Mouse (Mus musculus): ENCODE results near the gene Gphb5. TPM values are rescaled to one million over a fixed set of nuclear protein-coding genes. Genes with fewer than 3 reads are reported as not detected.
A peak's percentile ranks its signal among the peaks of the same experiment; 100 is the strongest.

Gphb5 gene
- polyA plus RNA-seq, 1 experiment from 2014 or later = 0.10 TPM

- Histone ChIP-seq H3K9me3 (no peaks in the 10 kb centered on the region), H3K9ac (replicated peaks) (no peak overlapping the region), H3K4me1 (no peaks in the 10 kb centered on the region), H3K4me3 (no peak overlapping the region), H3K36me3 (no peaks in the 10 kb centered on the region), H3K27ac (replicated peaks) (no peak overlapping the region), H3K4me2 (replicated peaks) (no peak overlapping the region), H3K27me3 (no peaks in the 10 kb centered on the region)
- no peak for ATAC-seq (ENCODE audit: low FRiP score, low read depth)
- 82% methylated on average over 1 of the region's 1 CpGs for WGBS
Observed at GRCm38 (mm10) chr12:75429685-75430396, 13.3 kb upstream of the Gphb5 start.

GRCm38 (mm10) chr12:75428719-75429118 lies 12.1 kb upstream of the Gphb5 start:
- Histone ChIP-seq H3K4me2 (replicated peaks) (no peak overlapping the region), H3K4me3 (no peak overlapping the region), H3K4me1 (no peaks in the 10 kb centered on the region), H3K27ac (replicated peaks) (no peak overlapping the region), H3K9me3 (no peaks in the 10 kb centered on the region), H3K36me3 (no peaks in the 10 kb centered on the region), H3K9ac (replicated peaks) (no peak overlapping the region), H3K27me3 (no peaks in the 10 kb centered on the region)
- WGBS = 83% methylated on average over 6 of the region's 6 CpGs
- no peak for ATAC-seq (ENCODE audit: low FRiP score, low read depth)

DNA sequence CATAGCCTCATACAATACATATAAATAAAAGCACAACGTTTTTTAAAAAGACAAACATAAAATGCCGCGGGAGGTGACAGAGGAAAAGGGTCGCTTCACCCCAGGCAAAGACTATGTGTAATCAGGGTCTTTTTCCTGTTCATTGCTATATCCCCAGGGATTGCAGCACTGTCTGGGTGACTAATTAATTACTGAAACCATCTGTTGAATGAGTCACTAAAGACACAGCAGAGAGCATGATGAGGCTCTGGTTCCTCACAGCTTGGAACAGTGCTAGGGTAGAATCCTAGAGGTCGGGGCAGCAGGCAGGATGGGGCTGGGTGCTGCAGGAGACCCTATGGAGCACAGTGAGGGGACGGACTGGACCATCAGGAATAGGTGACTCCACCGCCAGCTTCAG lies 9.3 kb upstream of the Gphb5 start:
- ATAC-seq (ENCODE audit: low FRiP score, low read depth) = no peak
- H3K36me3 ChIP-seq = no peaks in the 10 kb centered on the region
- no peaks in the 10 kb centered on the region for H3K9me3 ChIP-seq
- WGBS = 85% methylated on average over 7 of the region's 7 CpGs
- H3K4me2 ChIP-seq (replicated peaks) = no peak overlapping the region
- H3K27ac ChIP-seq (replicated peaks) = no peak overlapping the region
- H3K9ac ChIP-seq (replicated peaks) = no peak overlapping the region
- H3K27me3 ChIP-seq = no peaks in the 10 kb centered on the region
- no peaks in the 10 kb centered on the region for H3K4me1 ChIP-seq
- no peak overlapping the region for H3K4me3 ChIP-seq

DNA sequence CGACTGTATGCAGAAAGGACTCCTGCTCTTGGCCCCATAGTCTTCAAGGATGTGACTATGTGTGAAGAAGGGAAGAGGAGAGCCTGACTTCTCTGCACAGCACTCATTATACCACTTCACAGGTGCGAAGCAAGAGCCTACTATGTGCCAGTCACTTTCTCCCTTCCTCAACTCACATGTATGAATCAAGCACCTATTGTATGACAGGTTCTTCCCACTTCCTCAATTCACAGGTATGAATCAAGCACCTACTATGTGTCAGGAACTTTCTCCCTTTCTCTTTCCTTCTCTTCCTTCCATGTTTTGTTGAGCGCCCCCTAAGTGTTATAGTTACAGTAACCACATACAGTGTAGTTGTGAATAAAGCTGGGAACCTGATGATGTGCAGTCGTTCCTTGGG lies 8.2 kb upstream of the Gphb5 start:
- 90% methylated on average over 4 of the region's 4 CpGs for WGBS

GRCm38 (mm10) chr12:75424359-75424758 lies 7.8 kb upstream of the Gphb5 start:
- ATAC-seq (ENCODE audit: low FRiP score, low read depth) = no peak
- 80% methylated on average over 7 of the region's 7 CpGs for WGBS

More for the DNA sequence above, 8.2 kb upstream of the Gphb5 start:
- Histone ChIP-seq H3K4me3 (no peak overlapping the region), H3K9ac (replicated peaks) (no peak overlapping the region), H3K9me3 (no peaks in the 10 kb centered on the region), H3K4me1 (no peaks in the 10 kb centered on the region), H3K36me3 (no peaks in the 10 kb centered on the region), H3K4me2 (replicated peaks) (no peak overlapping the region), H3K27me3 (no peaks in the 10 kb centered on the region), H3K27ac (replicated peaks) (no peak overlapping the region)
- ATAC-seq (ENCODE audit: low FRiP score, low read depth) = no peak

DNA sequence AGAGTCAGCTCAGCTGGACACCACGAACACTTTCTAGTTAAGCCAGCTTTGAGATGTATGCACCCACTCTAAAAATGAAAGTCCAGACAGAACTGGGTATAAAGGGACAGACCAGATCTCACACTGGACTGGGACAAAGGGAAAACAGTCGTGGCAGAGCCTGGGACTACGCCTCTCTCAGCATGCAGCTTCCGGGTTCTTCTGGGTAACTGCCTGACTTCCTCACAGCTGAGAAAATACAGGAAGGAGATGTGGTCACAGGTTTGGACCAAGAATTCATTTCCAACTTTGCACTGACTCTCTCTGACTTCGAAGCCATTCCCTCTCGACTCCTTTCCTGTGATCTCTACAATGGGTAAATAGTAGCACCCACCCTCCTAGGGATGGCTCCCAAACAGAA lies 1.6 kb downstream of the Gphb5 start:
- no peaks in the 10 kb centered on the region for H3K36me3 ChIP-seq
- no peak overlapping the region for H3K9ac ChIP-seq (replicated peaks)
- H3K4me2 ChIP-seq (replicated peaks) = no peak overlapping the region
- no peaks in the 10 kb centered on the region for H3K4me1 ChIP-seq
- no peaks in the 10 kb centered on the region for H3K9me3 ChIP-seq
- 69% methylated on average over 6 of the region's 6 CpGs for WGBS
- H3K27me3 ChIP-seq = no peaks in the 10 kb centered on the region
- no peak overlapping the region for H3K4me3 ChIP-seq
- no peak for ATAC-seq (ENCODE audit: low FRiP score, low read depth)
- H3K27ac ChIP-seq (replicated peaks) = no peak overlapping the region; the same call in 1 of the 2 replicates

More at GRCm38 (mm10) chr12:75424359-75424758, 7.8 kb upstream of the Gphb5 start:
- Histone ChIP-seq H3K27ac (replicated peaks) (no peak overlapping the region), H3K9ac (replicated peaks) (no peak overlapping the region), H3K4me3 (no peak overlapping the region), H3K4me2 (replicated peaks) (no peak overlapping the region), H3K27me3 (no peaks in the 10 kb centered on the region), H3K4me1 (no peaks in the 10 kb centered on the region), H3K9me3 (no peaks in the 10 kb centered on the region), H3K36me3 (no peaks in the 10 kb centered on the region)

- H3K27ac ChIP-seq (replicated peaks) = no peak overlapping the region
- no peaks in the 10 kb centered on the region for H3K27me3 ChIP-seq
- no peak overlapping the region for H3K9ac ChIP-seq (replicated peaks)
- H3K4me2 ChIP-seq (replicated peaks) = no peak overlapping the region
- H3K36me3 ChIP-seq = no peaks in the 10 kb centered on the region
- H3K4me3 ChIP-seq = no peak overlapping the region
- WGBS = 91% methylated on average over 9 of the region's 9 CpGs
- no peaks in the 10 kb centered on the region for H3K9me3 ChIP-seq
- no peaks in the 10 kb centered on the region for H3K4me1 ChIP-seq
- ATAC-seq (ENCODE audit: low FRiP score, low read depth) = no peak
Observed at GRCm38 (mm10) chr12:75412964-75413363, 3.6 kb downstream of the Gphb5 start.

- Histone ChIP-seq H3K4me3 (no peak overlapping the region), H3K9me3 (no peaks in the 10 kb centered on the region), H3K4me2 (replicated peaks) (no peak overlapping the region), H3K9ac (replicated peaks) (no peak overlapping the region), H3K27me3 (no peaks in the 10 kb centered on the region), H3K36me3 (no peaks in the 10 kb centered on the region), H3K27ac (replicated peaks) (no peak overlapping the region), H3K4me1 (no peaks in the 10 kb centered on the region)
- WGBS = 66% methylated on average over 7 of the region's 7 CpGs
- no peak for ATAC-seq (ENCODE audit: low FRiP score, low read depth)
Observed at GRCm38 (mm10) chr12:75397077-75397476, 19.5 kb downstream of the Gphb5 start.

DNA sequence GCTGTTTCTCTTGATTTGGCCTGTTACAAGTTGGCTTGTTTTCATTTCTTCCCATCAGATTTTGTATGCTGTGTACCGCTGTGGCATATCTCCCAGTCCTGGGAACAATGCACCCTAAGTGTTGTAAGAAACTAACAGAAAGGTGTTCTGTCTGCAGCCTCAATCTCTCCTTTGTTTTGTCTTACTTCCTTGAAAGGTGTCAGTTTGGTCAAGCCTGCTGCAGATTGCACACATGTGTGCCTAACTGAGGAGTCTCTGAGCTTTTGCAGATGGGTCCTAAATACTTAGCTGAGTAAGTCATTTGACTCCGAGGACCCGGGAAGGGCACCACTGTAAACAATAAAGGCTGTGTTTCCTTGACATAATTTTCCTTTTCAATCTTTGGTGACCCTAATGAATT lies 20.0 kb downstream of the Gphb5 start:
- WGBS = 82% methylated on average over 3 of the region's 3 CpGs
- Histone ChIP-seq H3K27ac (replicated peaks) (no peak overlapping the region), H3K9ac (replicated peaks) (no peak overlapping the region), H3K4me3 (no peak overlapping the region), H3K4me2 (replicated peaks) (no peak overlapping the region), H3K36me3 (no peaks in the 10 kb centered on the region), H3K4me1 (no peaks in the 10 kb centered on the region), H3K9me3 (no peaks in the 10 kb centered on the region), H3K27me3 (no peaks in the 10 kb centered on the region)
- ATAC-seq (ENCODE audit: low FRiP score, low read depth) = no peak

- H3K9ac ChIP-seq (replicated peaks) = no peak overlapping the region
- H3K4me2 ChIP-seq (replicated peaks) = no peak overlapping the region
- no peak for ATAC-seq (ENCODE audit: low FRiP score, low read depth)
- no peaks in the 10 kb centered on the region for H3K27me3 ChIP-seq
- no peaks in the 10 kb centered on the region for H3K4me1 ChIP-seq
- no peak overlapping the region for H3K27ac ChIP-seq (replicated peaks)
- WGBS = 92% methylated on average over 20 of the region's 20 CpGs
- no peaks in the 10 kb centered on the region for H3K36me3 ChIP-seq
- no peaks in the 10 kb centered on the region for H3K9me3 ChIP-seq
- no peak overlapping the region for H3K4me3 ChIP-seq
Observed at GRCm38 (mm10) chr12:75394011-75394773, 22.4 kb downstream of the Gphb5 start.

GRCm38 (mm10) chr12:75391526-75391925 lies 25.1 kb downstream of the Gphb5 start:
- H3K4me1 ChIP-seq = no peaks in the 10 kb centered on the region
- H3K27ac ChIP-seq (replicated peaks) = no peak overlapping the region
- no peaks in the 10 kb centered on the region for H3K27me3 ChIP-seq
- H3K4me3 ChIP-seq = no peak overlapping the region
- H3K36me3 ChIP-seq = no peaks in the 10 kb centered on the region
- WGBS = 87% methylated on average over 9 of the region's 9 CpGs
- no peak overlapping the region for H3K9ac ChIP-seq (replicated peaks)
- no peak for ATAC-seq (ENCODE audit: low FRiP score, low read depth)
- no peaks in the 10 kb centered on the region for H3K9me3 ChIP-seq
- H3K4me2 ChIP-seq (replicated peaks) = no peak overlapping the region

- Histone ChIP-seq H3K4me3 (0 out of 2 replicates have a peak overlapping the region, but pooled peaks have one; percentile 9), H3K9ac (replicated peaks) (no peak overlapping the region), H3K27ac (replicated peaks) (no peak overlapping the region), H3K9me3 (no peaks in the 10 kb centered on the region), H3K27me3 (no peaks in the 10 kb centered on the region), H3K36me3 (no peaks in the 10 kb centered on the region), H3K4me2 (replicated peaks) (peak overlapping the region; percentile 23), H3K4me1 (no peaks in the 10 kb centered on the region)
- 45% methylated on average over 20 of the region's 20 CpGs for WGBS
- peak; percentile 66; the same call in 1 of the 2 replicates for ATAC-seq (ENCODE audit: low FRiP score, low read depth)
Observed at GRCm38 (mm10) chr12:75389308-75390135, 27.1 kb downstream of the Gphb5 start.

Data from midbrain, embryonic 12.5 days (tissue).